Mouse (Mus musculus) c-Kit-positive CD71-negative TER-119-negative erythroid progenitor cells, embryonic 14.5 days (primary cell): ENCODE results near the gene Capzb.
A peak's percentile ranks its signal among the peaks of the same experiment; 100 is the strongest.

Experiments
- DNase-seq: peaks from one replicate; pipeline ENCODE4 v3.0.0-alpha.2; 2013; ENCODE audit warnings: low read depth

The Capzb gene

DNA sequence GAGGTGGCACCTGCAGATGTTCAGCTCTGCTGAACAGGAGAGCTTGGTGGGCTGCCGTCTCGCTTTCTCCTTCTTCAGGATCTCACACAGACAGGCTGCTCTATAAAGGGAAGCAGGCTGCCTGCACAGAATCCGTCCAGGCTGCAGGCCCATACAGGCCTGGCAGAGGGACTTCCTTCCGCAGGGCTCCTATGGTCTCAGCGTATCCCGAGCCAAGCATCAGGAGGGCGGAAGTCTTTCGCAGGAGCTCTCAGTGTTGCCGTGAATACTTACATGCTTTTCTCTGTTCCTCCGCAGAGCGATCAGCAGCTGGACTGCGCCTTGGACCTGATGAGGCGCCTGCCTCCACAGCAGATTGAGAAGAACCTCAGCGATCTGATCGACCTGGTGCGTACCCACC is 45.9 kb downstream of the Capzb start:
- DNase-seq: no peak

DNA sequence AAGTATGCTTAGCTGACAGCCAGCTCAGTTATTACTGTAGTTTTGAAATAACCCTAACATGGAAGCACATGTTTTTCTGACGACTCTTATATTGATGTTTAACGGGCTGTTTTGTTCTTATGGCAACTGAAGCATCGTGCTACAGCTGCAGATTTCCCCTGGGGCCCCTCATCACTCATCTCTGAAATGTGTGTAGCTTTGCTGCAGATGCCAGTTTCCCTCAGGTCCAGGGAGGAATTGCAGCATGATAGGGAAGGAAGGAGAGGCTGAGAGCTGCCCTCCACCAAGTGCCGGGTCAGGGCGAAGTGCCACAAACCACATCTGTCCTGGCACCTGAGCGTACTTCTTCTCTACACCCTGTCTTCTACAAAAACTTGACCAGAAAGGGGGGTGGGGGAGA is 47.6 kb downstream of the Capzb start:
- no peak for DNase-seq

- no peak for DNase-seq
These were observed 49.2 kb downstream of the Capzb start for GRCm38 (mm10) chr4:139241678-139242606.

- no peak for DNase-seq
These were observed 49.9 kb downstream of the Capzb start for GRCm38 (mm10) chr4:139242607-139242955.

DNA sequence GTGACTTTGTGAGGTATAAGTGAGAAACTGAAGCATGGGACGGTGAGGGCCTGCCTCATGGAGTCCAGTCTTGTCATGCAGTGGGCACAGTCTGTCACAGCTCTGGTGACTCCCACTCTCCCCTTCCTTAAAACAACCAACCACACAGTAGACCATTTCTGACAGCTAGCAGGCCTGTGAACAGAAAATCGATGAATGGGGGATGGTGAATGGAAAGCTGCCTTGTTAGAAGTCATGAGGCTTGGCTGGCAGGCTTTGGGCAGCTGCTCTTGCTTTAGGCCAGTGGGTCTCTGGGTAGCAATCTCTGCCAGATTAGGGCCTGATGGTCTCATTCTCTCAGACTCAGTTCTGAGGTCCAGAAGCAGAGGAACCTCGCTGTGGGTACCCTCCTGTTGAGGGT is 51.5 kb downstream of the Capzb start:
- DNase-seq: no peak

GRCm38 (mm10) chr4:139244766-139245165 is 52.1 kb downstream of the Capzb start:
- DNase-seq: no peak

GRCm38 (mm10) chr4:139245534-139245933 is 52.8 kb downstream of the Capzb start:
- DNase-seq: no peak

DNA sequence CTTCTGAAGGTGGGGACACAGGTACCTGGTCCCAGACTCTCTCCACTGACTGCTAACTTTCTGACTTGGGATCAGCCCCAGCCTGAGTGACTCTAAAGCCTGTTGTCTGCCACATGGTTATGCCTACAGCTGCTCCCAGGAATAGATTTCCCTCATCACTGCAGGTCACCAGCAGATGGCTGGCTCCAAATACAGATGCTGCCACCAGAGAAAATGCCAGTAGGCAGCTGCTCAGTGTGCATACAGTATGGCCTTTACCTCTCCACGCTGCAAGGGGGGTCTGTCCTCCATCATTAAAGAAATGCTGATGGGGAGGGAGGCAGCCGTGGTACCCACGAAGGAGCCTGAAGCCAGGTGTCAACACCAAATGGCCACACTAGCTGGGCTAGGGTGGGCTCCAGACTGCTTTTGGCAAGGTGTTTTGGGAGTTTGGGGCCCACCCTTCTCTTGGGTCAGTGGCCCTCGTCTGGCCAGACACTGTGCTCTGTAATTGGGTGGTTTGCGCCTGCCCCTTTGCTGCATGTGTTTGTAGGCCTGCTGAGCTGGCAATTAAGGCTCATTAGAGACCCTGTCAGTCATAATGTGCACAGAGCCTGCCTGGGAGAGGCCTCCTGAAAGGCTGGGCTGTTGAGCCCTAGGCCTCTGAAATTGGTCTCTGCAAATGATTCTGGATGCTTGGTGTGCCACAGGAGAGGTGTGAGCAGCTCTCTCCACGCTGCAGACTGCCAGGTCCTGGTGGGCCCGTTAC is 53.6 kb downstream of the Capzb start:
- no peak for DNase-seq

GRCm38 (mm10) chr4:139247966-139248365 is 55.3 kb downstream of the Capzb start:
- DNase-seq: no peak

GRCm38 (mm10) chr4:139248736-139249135 is 56.0 kb downstream of the Capzb start:
- DNase-seq: no peak

- no peak for DNase-seq
These were observed 57.3 kb downstream of the Capzb start for GRCm38 (mm10) chr4:139250043-139250442.

- no peak for DNase-seq
These were observed 58.2 kb downstream of the Capzb start for GRCm38 (mm10) chr4:139250886-139251285.

GRCm38 (mm10) chr4:139252051-139252760 is 59.5 kb downstream of the Capzb start:
- peak; percentile 64 for DNase-seq

GRCm38 (mm10) chr4:139253206-139253605 is 60.5 kb downstream of the Capzb start:
- no peak for DNase-seq

GRCm38 (mm10) chr4:139256146-139256545 is 63.4 kb downstream of the Capzb start:
- DNase-seq: no peak

- no peak for DNase-seq
These were observed 64.0 kb downstream of the Capzb start for GRCm38 (mm10) chr4:139256708-139257107.

- no peak for DNase-seq
These were observed 66.1 kb downstream of the Capzb start for GRCm38 (mm10) chr4:139258621-139259301.

DNA sequence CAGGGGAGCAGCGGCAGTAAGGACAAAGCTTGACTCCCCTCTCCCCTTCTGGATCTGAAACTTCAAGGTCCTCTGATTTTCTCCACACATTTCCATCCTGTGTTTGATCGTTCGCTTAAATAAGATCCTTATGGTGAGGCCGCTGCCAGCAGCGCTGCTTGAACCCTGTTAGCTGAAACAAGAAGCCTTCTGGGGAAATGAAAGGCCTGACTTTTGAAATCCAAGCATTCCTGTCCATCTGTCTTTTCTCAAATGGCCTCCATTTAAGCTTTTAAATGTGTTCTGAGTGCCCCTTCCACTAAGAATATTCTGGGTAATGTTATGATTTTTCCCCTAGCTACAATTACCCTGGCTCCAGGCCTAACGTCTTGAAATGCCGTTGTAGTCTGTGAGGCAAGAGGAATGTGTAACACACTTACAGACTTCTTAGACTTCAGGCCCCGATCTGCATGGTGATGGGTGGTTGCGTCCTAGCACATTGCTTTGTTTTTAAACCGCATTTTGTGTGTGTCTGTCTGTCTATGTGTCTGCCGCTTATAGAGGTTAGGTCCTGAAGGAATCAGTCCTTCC is 66.7 kb downstream of the Capzb start:
- DNase-seq: no peak

- DNase-seq: no peak
These were observed 70.3 kb downstream of the Capzb start for GRCm38 (mm10) chr4:139262981-139263380.

- DNase-seq: no peak
These were observed 73.2 kb downstream of the Capzb start for GRCm38 (mm10) chr4:139265783-139266499.

- no peak for DNase-seq
These were observed 73.8 kb downstream of the Capzb start for GRCm38 (mm10) chr4:139266500-139266865.
